Mouse (Mus musculus): ENCODE measurements around the gene 4930444G20Rik. TPM values are rescaled to one million over a fixed set of nuclear protein-coding genes. Genes with fewer than 3 reads are reported as not detected.
"Not testable (repeated sequence)": the region's sequence is repeated elsewhere in the genome, so short reads cannot be mapped to it uniquely, and the experiment has no call there.

4930444G20Rik gene
- polyA plus RNA-seq, 1 experiment from 2014 or later: not detected

DNA sequence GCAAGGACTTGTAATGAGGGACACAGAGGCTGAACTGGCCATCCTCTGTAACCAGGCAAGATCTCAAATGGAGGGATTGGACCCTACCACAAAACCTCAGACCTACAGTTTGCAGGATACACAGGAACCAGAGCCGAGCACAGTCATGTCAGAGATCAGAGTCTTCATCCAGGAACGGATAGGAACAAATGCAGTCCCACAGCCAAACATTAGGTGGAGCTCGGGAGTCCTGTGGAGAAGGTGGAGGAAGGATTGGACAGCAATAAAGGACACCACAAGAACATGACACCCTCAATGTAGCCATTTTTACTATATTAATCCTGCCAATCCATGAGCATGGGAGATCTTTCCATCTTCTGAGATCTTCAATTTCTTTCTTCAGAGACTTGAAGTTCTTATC, 31.6 kb downstream of the 4930444G20Rik start:
- H3K27ac ChIP-seq (ENCODE audit: low read length); ATAC-seq; H3K4me2 ChIP-seq (ENCODE audit: low read length); H3K4me3 ChIP-seq (ENCODE audit: low read depth, low read length); H3K9me3 ChIP-seq (replicated peaks; ENCODE audit: control insufficient read depth, low read length, poor library complexity, severe bottlenecking); H3K36me3 ChIP-seq (ENCODE audit: control insufficient read depth, insufficient read depth, low read length); H3K27me3 ChIP-seq (ENCODE audit: control insufficient read depth, insufficient read depth, low read depth, low read length); H3K9ac ChIP-seq (ENCODE audit: low read depth, low read length); H3K4me1 ChIP-seq (ENCODE audit: control insufficient read depth, insufficient read depth, low read length): not testable (repeated sequence)
- 9% methylated on average over 3 of the region's 3 CpGs for WGBS

DNA sequence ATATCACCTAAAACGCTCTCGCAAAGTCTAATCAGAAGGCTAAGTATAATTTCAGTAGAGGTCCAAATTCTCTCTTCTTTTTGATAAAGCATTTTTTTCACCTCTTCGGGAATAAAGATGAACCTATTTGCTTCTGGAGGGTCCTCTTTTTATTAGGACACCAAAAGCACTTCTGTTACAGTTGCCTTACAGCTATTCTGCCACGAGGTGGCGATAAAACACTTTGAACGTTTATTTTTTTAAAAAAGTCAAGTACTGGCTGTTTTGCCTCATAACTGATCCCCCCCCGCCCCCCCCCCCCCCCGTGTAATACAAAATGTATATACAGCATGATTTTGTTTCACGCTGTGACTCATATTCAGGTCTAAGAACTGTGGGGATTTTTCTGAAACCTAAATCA, 33.6 kb downstream of the 4930444G20Rik start:
- Histone ChIP-seq H3K27me3 (ENCODE audit: control insufficient read depth, insufficient read depth, low read depth, low read length) (no peaks in the 10 kb centered on the region), H3K9ac (ENCODE audit: low read depth, low read length) (no peak overlapping the region), H3K9me3 (replicated peaks; ENCODE audit: control insufficient read depth, low read length, poor library complexity, severe bottlenecking) (no peaks in the 10 kb centered on the region), H3K4me2 (ENCODE audit: low read length) (no peak overlapping the region), H3K27ac (ENCODE audit: low read length) (no peak overlapping the region), H3K4me1 (ENCODE audit: control insufficient read depth, insufficient read depth, low read length) (no peaks in the 10 kb centered on the region), H3K4me3 (ENCODE audit: low read depth, low read length) (no peak overlapping the region), H3K36me3 (ENCODE audit: control insufficient read depth, insufficient read depth, low read length) (no peaks in the 10 kb centered on the region)
- WGBS: 11% methylated on average over 9 of the region's 9 CpGs
- no peak for ATAC-seq

GRCm38 (mm10) chr10:22018618-22019017, 49.3 kb downstream of the 4930444G20Rik start:
- no peaks in the 10 kb centered on the region for H3K9me3 ChIP-seq (replicated peaks; ENCODE audit: control insufficient read depth, low read length, poor library complexity, severe bottlenecking)
- no peaks in the 10 kb centered on the region for H3K36me3 ChIP-seq (ENCODE audit: control insufficient read depth, insufficient read depth, low read length)
- no peak overlapping the region for H3K4me3 ChIP-seq (ENCODE audit: low read depth, low read length)
- H3K4me1 ChIP-seq (ENCODE audit: control insufficient read depth, insufficient read depth, low read length): no peaks in the 10 kb centered on the region
- H3K9ac ChIP-seq (ENCODE audit: low read depth, low read length): no peak overlapping the region
- 96% methylated on average over 4 of the region's 4 CpGs for WGBS
- ATAC-seq: no peak
- no peaks in the 10 kb centered on the region for H3K27me3 ChIP-seq (ENCODE audit: control insufficient read depth, insufficient read depth, low read depth, low read length)
- no peak overlapping the region for H3K4me2 ChIP-seq (ENCODE audit: low read length)
- no peak overlapping the region for H3K27ac ChIP-seq (ENCODE audit: low read length)

- Histone ChIP-seq H3K27me3 (ENCODE audit: control insufficient read depth, insufficient read depth, low read depth, low read length) (no peaks in the 10 kb centered on the region), H3K4me1 (ENCODE audit: control insufficient read depth, insufficient read depth, low read length) (no peaks in the 10 kb centered on the region), H3K27ac (ENCODE audit: low read length) (no peak overlapping the region), H3K4me2 (ENCODE audit: low read length) (no peak overlapping the region), H3K9me3 (replicated peaks; ENCODE audit: control insufficient read depth, low read length, poor library complexity, severe bottlenecking) (no peaks in the 10 kb centered on the region), H3K9ac (ENCODE audit: low read depth, low read length) (no peak overlapping the region), H3K36me3 (ENCODE audit: control insufficient read depth, insufficient read depth, low read length) (no peaks in the 10 kb centered on the region), H3K4me3 (ENCODE audit: low read depth, low read length) (no peak overlapping the region)
- 22% methylated on average over 16 of the region's 16 CpGs for WGBS
- ATAC-seq: no peak
Measured at GRCm38 (mm10) chr10:22017469-22018159, 50.3 kb downstream of the 4930444G20Rik start.

Other genes with a start within 250 kb of the 4930444G20Rik start
- gene Sgk1, start 185.9 kb downstream of the 4930444G20Rik start, polyA plus RNA-seq (2015; fragmentation: Nextera tagmentation; extraction: Ambion mirVana): 47.9 and 53.4 TPM in 2 replicates
- gene E030030I06Rik, start 81.2 kb upstream of the 4930444G20Rik start, polyA plus RNA-seq (2015; fragmentation: Nextera tagmentation; extraction: Ambion mirVana): 1.9 and 2.9 TPM in 2 replicates
- 0.46 and 1.2 TPM in 2 replicates for gene Raet1e, start 90.5 kb upstream of the 4930444G20Rik start, polyA plus RNA-seq (2015; fragmentation: Nextera tagmentation; extraction: Ambion mirVana)
- gene H60b, start 90.5 kb upstream of the 4930444G20Rik start, polyA plus RNA-seq (2015; fragmentation: Nextera tagmentation; extraction: Ambion mirVana): 0.35 and 0.57 TPM in 2 replicates

Measured in midbrain, embryonic 16.5 days (tissue).